Mouse (Mus musculus) hindbrain, postnatal 0 days (tissue): ENCODE measurements around the gene Dab1. TPM values are rescaled to one million over a fixed set of nuclear protein-coding genes. Genes with fewer than 3 reads are reported as not detected.
A peak's percentile ranks its signal among the peaks of the same experiment; 100 is the strongest.

Source experiments
- ATAC-seq: fragments of 200-750 bp; cut with Nextera tagmentation; 2 replicates; pipeline ENCODE4 v1.8.0; 2017; ENCODE audit warnings: mild to moderate bottlenecking, moderate TSS enrichment, moderate library complexity
- DNase-seq: peaks from one replicate; pipeline ENCODE4 v3.0.0-alpha.2; 2015; ENCODE audit warnings: low spot score
- H3K27ac ChIP-seq: fragments of 300-500 bp; sonication (generic); 2 replicates; pipeline ENCODE4 v1.5.1; 2014; ENCODE audit warnings: mild to moderate bottlenecking
- H3K27me3 ChIP-seq: fragments of 300-500 bp; sonication (generic); 2 replicates; pipeline ENCODE4 v1.6.1; 2014; ENCODE audit warnings: low read length, mixed read lengths; ENCODE audit not compliant: insufficient read depth
- H3K36me3 ChIP-seq: fragments of 300-500 bp; sonication (generic); 2 replicates; pipeline ENCODE4 v1.6.1; 2014; ENCODE audit warnings: low read length, mixed read lengths; ENCODE audit not compliant: insufficient read depth
- H3K4me1 ChIP-seq: fragments of 300-500 bp; sonication (generic); 2 replicates; pipeline ENCODE4 v1.6.1; 2014; ENCODE audit warnings: antibody characterized with exemption, low read length, mixed read lengths; ENCODE audit not compliant: insufficient read depth
- H3K4me2 ChIP-seq: fragments of 300-500 bp; sonication (generic); 2 replicates; pipeline ENCODE4 v1.6.1; 2014; ENCODE audit warnings: low read depth, mild to moderate bottlenecking, low read length, moderate library complexity, mixed read lengths
- H3K4me3 ChIP-seq: fragments of 300-500 bp; sonication (generic); 2 replicates; pipeline ENCODE4 v1.5.1; 2014; ENCODE audit warnings: low read length
- H3K9ac ChIP-seq: fragments of 300-500 bp; sonication (generic); replicated peaks from 2 replicates; pipeline ENCODE4 v1.6.1; 2014; ENCODE audit warnings: mild to moderate bottlenecking, low read length, moderate library complexity, mixed read lengths
- H3K9me3 ChIP-seq: fragments of 300-500 bp; sonication (generic); 2 replicates; pipeline ENCODE4 v1.6.1; 2016; ENCODE audit warnings: low read length, mixed read lengths
- CTCF ChIP-seq: IDR thresholded peaks from 2 replicates; pipeline ENCODE4 v1.5.1; 2016; ENCODE audit warnings: antibody characterized with exemption, control low read depth, low read depth
- WGBS: fragments of 180-500 bp; shearing (Covaris S2); extraction: QIAGEN DNeasy Blood & Tissue Kit; methylation state at CpG from one replicate; pipeline ENCODE4 v1.1.7; 2014; 5-methylcytosine and 5-hydroxymethylcytosine counted together
- polyA plus RNA-seq: library from polyadenylated mRNA; unstranded; fragments of >200 nt; fragmentation: Nextera tagmentation; extraction: Ambion mirVana; gene quantifications from 2 replicates; pipeline ENCODE4 v1.2.1, GENCODE M21; 2015
- total RNA-seq: library from RNA; depleted of rRNA; stranded (reverse); fragments of >200 nt; gene quantifications from 2 replicates; pipeline ENCODE4 v1.2.3, GENCODE M21; 2014

The Dab1 gene
- total and polyA plus RNA-seq, 2 experiments from 2014 or later, result 38.2 to 76.2 TPM

DNA sequence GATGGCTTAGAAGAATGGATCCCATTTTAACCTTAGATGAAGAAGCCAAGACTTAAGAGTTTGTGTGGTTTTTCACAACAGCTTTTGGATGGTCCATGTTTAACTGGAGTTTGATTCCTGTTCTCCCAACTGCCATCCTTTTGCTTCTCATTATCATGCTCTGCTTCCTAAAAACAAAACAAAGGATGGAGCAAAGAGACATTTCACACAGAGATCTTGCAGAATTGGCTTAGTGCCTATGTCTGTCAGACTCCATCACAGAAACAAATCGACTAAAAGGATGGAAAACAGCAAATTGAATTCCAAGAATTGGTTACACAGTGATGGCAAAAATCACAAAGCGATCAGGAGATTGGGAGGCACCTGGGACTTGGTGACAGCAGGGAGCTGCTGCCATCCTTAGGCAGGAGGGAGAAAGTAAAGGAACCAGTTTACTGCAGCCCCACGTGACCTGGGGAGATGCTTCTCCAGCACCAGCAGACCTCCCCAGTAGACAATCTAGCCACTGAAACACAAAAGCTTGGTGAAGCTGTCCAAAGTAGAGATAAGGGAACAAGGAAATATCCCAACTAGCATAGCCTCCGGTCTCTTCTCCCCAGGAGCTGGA is 132.2 kb downstream of the Dab1 start:
- Histone ChIP-seq H3K27me3 (no peaks in the 10 kb centered on the region), H3K27ac (no peak overlapping the region), H3K4me3 (no peak overlapping the region), H3K9me3 (no peaks in the 10 kb centered on the region), H3K4me2 (no peak overlapping the region), H3K4me1 (0 out of 2 replicates have a peak, but pooled peaks cover 3% of the 10 kb centered on the region), H3K36me3 (no peaks in the 10 kb centered on the region), H3K9ac (no peak overlapping the region)
- no peak; the same call in 1 of the 2 replicates for TF ChIP-seq CTCF
- 38% methylated on average over 4 of the region's 4 CpGs for WGBS
- DNase-seq, result peak; percentile 54
- no peak for ATAC-seq

DNA sequence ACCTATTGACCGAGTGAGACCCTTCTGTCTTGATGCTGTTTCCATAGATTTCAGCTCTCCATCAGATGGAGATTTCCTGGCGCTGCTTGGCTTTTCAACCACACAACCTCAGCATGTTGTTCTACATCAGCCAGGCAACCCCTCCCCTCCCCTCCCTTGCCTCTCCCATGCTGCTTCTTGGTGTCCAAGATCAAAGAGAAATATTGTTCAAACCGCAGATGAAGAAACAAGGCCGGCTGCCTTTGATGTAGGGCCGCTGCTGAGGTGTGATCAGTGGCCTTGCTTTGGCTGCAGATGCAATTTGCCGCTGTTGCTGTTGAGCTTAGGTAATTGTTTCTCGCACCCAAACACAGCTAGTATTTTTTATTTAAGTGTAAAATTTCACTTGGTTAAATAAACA is 135.4 kb downstream of the Dab1 start:
- Histone ChIP-seq H3K27ac (no peak overlapping the region), H3K4me3 (no peak overlapping the region), H3K4me1 (0 out of 2 replicates have a peak, but pooled peaks cover 3% of the 10 kb centered on the region), H3K9ac (no peak overlapping the region), H3K9me3 (no peaks in the 10 kb centered on the region), H3K36me3 (no peaks in the 10 kb centered on the region), H3K4me2 (no peak overlapping the region), H3K27me3 (no peaks in the 10 kb centered on the region)
- no peak for DNase-seq
- WGBS, result 63% methylated on average over 7 of the region's 7 CpGs
- no peak for ATAC-seq
- no peak for TF ChIP-seq CTCF

DNA sequence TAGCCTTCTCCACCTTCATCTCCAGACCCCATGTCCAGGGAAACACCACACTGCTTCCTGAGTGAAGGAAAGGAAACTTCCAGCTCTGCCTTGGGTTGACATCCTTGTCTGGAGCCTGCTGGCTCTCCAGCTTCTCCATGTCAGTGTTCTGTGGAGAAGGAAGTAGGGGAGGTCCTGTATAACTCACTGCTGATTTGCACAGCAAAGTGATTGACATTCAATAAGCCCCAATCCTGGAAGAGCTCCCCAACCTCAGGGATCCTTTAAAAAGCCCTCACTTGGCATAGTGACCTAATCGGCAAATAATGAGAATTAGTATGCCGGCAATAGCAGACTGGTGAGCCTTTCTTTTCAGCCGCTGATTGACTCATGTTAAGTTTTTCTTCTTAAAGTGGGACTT is 138.1 kb downstream of the Dab1 start:
- ATAC-seq, result peak; percentile 66; the same call in 1 of the 2 replicates
- no peak overlapping the region for H3K4me3 ChIP-seq
- H3K36me3 ChIP-seq, result no peaks in the 10 kb centered on the region
- no peaks in the 10 kb centered on the region for H3K9me3 ChIP-seq
- no peaks in the 10 kb centered on the region for H3K4me1 ChIP-seq
- H3K9ac ChIP-seq, result no peak overlapping the region
- no peak overlapping the region for H3K4me2 ChIP-seq
- no peak for TF ChIP-seq CTCF
- no peak overlapping the region for H3K27ac ChIP-seq
- WGBS, result 49% methylated on average over 3 of the region's 3 CpGs
- DNase-seq, result peak; percentile 27
- no peaks in the 10 kb centered on the region for H3K27me3 ChIP-seq

DNA sequence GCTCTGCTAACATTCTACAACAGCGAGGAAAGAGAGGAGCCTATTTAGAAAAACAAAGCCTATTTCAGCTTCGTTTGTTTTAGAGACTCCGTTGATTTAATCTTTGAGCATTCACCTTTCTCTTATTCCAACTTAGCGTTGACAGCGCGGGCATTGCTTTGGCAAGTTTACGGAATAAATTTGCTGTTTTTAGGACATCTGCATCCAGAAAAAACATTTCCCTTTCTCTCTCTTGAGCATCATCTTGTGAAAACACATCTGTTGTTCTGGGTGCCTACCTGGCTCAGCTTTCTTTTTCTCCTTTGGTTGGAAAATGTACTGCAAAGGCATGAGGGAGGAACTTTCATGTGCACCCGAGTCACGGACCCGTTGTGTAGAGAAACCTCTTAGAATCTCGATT is 143.3 kb downstream of the Dab1 start:
- Histone ChIP-seq H3K4me3 (no peak overlapping the region), H3K9ac (no peak overlapping the region), H3K27ac (no peak overlapping the region), H3K9me3 (no peaks in the 10 kb centered on the region), H3K4me2 (no peak overlapping the region), H3K27me3 (no peaks in the 10 kb centered on the region), H3K36me3 (no peaks in the 10 kb centered on the region), H3K4me1 (no peaks in the 10 kb centered on the region)
- 88% methylated on average over 11 of the region's 11 CpGs for WGBS
- TF ChIP-seq CTCF, result no peak
- DNase-seq (no peak), ATAC-seq (no peak)

DNA sequence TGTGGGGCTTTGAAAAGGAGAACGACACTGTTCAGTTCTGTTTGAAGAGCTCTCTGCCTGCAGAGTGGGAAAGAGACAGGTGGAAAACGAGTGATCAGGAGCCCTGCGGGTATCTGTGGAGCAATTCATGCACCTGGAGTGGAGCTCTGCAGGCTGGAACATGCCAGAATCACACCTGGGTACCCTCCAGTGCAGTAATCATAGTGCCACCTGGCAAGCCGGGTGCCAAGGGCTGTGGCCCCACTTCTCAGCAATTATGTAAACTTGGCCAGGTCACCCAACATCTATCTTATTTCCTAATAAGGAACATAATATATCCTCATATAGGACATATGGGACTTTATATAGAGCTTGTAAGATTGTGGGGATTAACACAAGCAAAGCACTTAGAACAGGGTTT is 156.6 kb downstream of the Dab1 start:
- no peak overlapping the region for H3K4me3 ChIP-seq
- H3K36me3 ChIP-seq, result no peaks in the 10 kb centered on the region
- WGBS, result 79% methylated on average over 4 of the region's 4 CpGs
- no peaks in the 10 kb centered on the region for H3K9me3 ChIP-seq
- H3K27me3 ChIP-seq, result no peaks in the 10 kb centered on the region; the same call in 1 of the 2 replicates
- no peak overlapping the region for H3K9ac ChIP-seq
- H3K27ac ChIP-seq, result no peak overlapping the region
- DNase-seq (no peak), ATAC-seq (no peak)
- no peaks in the 10 kb centered on the region for H3K4me1 ChIP-seq
- no peak for TF ChIP-seq CTCF
- no peak overlapping the region for H3K4me2 ChIP-seq

DNA sequence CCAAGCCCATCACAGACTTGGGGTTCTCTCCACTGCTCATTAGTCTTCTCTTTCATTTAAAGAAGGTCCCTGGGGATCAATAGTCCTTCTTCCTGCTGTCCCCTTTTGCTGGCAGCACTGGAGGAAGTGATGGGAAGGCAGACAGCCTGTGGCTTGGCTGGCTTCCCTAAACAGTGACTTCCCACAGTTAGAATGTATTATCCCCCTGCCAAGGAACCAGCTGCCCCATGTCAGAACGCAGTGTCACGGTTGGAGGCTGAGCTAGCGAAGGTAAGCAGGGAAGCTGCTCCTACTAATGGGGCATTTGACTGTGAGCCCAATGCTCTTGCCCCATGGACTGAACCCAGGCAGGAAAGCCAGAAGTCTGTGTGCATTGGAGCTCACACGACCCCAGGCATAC is 162.2 kb downstream of the Dab1 start:
- Histone ChIP-seq H3K9ac (no peak overlapping the region), H3K27me3 (no peaks in the 10 kb centered on the region), H3K4me3 (no peak overlapping the region), H3K36me3 (no peaks in the 10 kb centered on the region), H3K9me3 (no peaks in the 10 kb centered on the region), H3K4me2 (no peak overlapping the region), H3K27ac (no peak overlapping the region), H3K4me1 (no peaks in the 10 kb centered on the region)
- peak; percentile 87 for ATAC-seq
- WGBS, result 29% methylated on average over 4 of the region's 4 CpGs
- DNase-seq, result peak; percentile 90
- TF ChIP-seq CTCF, result no peak

DNA sequence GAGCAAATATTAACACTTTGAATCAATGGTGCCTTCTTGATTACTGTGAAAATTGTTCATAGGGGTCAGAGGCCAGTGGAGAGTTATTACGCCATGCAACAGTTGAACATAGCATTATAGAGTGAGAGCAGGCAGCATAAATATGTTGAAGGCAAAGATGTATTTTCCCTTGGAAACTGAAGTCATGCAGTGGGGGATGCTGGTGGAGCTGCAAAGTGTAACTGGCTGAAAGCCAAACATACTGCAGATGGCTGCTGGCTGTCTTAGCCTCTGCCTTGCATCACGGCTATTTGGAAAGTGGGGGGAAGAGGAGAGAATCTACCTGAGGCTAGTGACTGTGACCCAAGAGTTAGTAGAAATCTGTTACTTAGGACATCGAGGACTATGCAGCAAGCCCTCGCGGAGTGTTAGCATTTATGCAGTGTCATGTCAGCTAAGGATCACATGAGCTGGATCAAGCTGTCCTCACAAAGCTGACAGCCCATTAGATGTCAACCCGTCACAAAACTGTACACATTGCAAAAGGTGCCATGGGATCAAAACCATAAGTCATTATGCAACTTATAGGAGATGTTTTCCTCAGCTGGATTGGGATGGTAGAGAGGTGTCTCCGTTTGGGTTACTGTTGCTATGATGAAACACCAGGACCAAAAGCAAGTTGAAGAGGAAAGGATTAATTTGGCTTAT is 164.5 kb downstream of the Dab1 start:
- ATAC-seq (no peak), DNase-seq (peak; percentile 57)
- Histone ChIP-seq H3K4me3 (no peak overlapping the region), H3K27ac (no peak overlapping the region), H3K4me2 (no peak overlapping the region), H3K36me3 (no peaks in the 10 kb centered on the region), H3K4me1 (no peaks in the 10 kb centered on the region), H3K9ac (no peak overlapping the region), H3K27me3 (no peaks in the 10 kb centered on the region), H3K9me3 (no peaks in the 10 kb centered on the region)
- no peak for TF ChIP-seq CTCF
- WGBS, result 77% methylated on average over 7 of the region's 7 CpGs
